Mouse (Mus musculus): ENCODE measurements at regions not wholly inside any gene's neighbourhood (a gene's known extent, or its start where the extent isn't known, plus 50 kb on each side); places are given as distances from the start of the nearest gene placed in this dataset.

DNA sequence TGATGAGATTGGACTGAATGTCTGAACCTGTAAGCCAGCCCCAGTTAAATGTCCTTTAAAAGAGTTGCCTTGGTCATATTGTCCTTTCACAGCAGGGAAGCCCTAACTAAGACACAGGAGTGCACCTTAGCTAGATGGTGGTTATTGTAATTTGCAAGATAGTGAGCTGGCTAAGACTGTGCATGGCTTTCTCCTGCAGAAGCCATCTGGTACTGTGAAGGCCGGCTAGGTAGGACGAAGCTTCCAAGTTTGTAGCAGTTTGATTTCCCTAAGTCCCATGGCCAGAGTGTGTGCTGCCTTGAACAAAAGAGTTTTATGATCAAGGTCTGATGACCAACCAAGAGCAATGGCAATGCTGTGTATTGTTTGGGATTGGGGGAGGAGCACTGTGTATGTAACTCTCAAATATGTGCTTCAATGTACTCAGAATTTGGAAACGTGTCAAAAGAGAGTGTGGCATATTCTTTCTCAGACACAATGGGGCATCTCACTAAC lies 356.6 kb upstream of the Mmadhc start:
- no peak overlapping the region for H3K4me2 ChIP-seq (replicated peaks; ENCODE audit: low read depth, low read length)
- no peak for ATAC-seq
- H3K9ac ChIP-seq (replicated peaks; ENCODE audit: low read depth): no peak overlapping the region
- H3K4me3 ChIP-seq (ENCODE audit: low read depth, low read length): no peak overlapping the region
- DNase-seq (ENCODE audit: low spot score): no peak
- 83% methylated on average over 3 of the region's 3 CpGs for WGBS
- no peak overlapping the region for H3K27ac ChIP-seq (ENCODE audit: low read length)
- no peaks in the 10 kb centered on the region for H3K36me3 ChIP-seq (ENCODE audit: insufficient read depth, low read length)
- H3K27me3 ChIP-seq (replicated peaks; ENCODE audit: insufficient read depth, low read length): no peaks in the 10 kb centered on the region
- H3K9me3 ChIP-seq (ENCODE audit: low read length): no peaks in the 10 kb centered on the region
- H3K4me1 ChIP-seq (ENCODE audit: insufficient read depth, low read depth, low read length): no peaks in the 10 kb centered on the region
- TF ChIP-seq CTCF (IDR thresholded peaks at IDR 0.05) (no peak), EP300 (IDR thresholded peaks at IDR 0.05) (no peak)

DNA sequence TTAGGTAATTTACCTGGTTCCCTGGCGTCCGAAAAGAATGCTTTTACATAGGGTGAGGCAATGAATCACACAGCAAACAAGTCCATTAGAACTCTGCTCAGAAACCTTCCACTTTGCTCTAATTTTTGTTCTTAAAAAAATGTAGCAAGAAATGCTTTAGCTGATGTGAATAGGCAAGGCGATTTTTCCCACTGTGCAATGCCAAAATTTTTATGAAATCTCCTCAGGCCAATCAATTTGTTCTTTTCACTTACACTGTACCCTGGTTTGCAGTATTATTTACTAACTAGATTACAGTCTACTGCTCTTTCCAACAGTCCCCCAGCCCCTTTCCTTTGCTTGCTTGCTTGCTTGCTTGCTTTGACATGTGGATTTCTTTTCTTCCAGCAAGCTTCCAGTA lies 353.1 kb upstream of the Mmadhc start:
- Histone ChIP-seq H3K36me3 (ENCODE audit: insufficient read depth, low read length) (no peaks in the 10 kb centered on the region), H3K9me3 (ENCODE audit: low read length) (no peaks in the 10 kb centered on the region), H3K9ac (replicated peaks; ENCODE audit: low read depth) (no peak overlapping the region), H3K4me1 (ENCODE audit: insufficient read depth, low read depth, low read length) (no peaks in the 10 kb centered on the region), H3K4me2 (replicated peaks; ENCODE audit: low read depth, low read length) (no peak overlapping the region), H3K27me3 (replicated peaks; ENCODE audit: insufficient read depth, low read length) (no peaks in the 10 kb centered on the region), H3K4me3 (ENCODE audit: low read depth, low read length) (no peak overlapping the region), H3K27ac (ENCODE audit: low read length) (no peak overlapping the region)
- DNase-seq (ENCODE audit: low spot score) (peak; percentile 26), ATAC-seq (no peak)
- no peak for TF ChIP-seq EP300 (IDR thresholded peaks at IDR 0.05)
- no peak for TF ChIP-seq CTCF (IDR thresholded peaks at IDR 0.05)
- WGBS: 58% methylated on average over 3 of the region's 3 CpGs

DNA sequence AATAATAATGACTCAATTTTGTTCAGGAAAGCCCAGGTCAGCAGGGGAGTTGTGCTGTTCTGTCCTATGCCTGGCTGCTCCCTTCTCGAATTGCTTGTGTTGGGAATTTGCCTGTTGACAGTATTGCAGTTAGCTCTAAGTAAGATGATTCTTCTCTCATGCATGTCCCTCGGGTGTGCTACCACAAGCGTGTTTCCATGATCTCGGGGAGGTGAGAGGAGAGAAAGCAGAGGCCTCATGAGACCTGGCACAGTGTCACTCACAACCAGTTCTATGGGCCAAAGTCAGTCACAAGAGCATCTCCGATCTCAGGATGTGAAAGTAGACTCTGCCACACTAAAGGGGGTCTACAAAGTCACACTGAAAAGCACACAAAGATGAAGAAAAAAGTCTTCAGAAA lies 346.6 kb upstream of the Mmadhc start:
- DNase-seq (ENCODE audit: low spot score) (no peak), ATAC-seq (no peak)
- no peak overlapping the region for H3K4me3 ChIP-seq (ENCODE audit: low read depth, low read length)
- no peak overlapping the region for H3K27ac ChIP-seq (ENCODE audit: low read length)
- no peak overlapping the region for H3K9ac ChIP-seq (replicated peaks; ENCODE audit: low read depth)
- no peaks in the 10 kb centered on the region for H3K36me3 ChIP-seq (ENCODE audit: insufficient read depth, low read length)
- H3K4me2 ChIP-seq (replicated peaks; ENCODE audit: low read depth, low read length): no peak overlapping the region
- TF ChIP-seq CTCF (IDR thresholded peaks at IDR 0.05): no peak
- no peak for TF ChIP-seq EP300 (IDR thresholded peaks at IDR 0.05)
- no peaks in the 10 kb centered on the region for H3K27me3 ChIP-seq (replicated peaks; ENCODE audit: insufficient read depth, low read length)
- no peaks in the 10 kb centered on the region for H3K4me1 ChIP-seq (ENCODE audit: insufficient read depth, low read depth, low read length)
- 75% methylated on average over 5 of the region's 5 CpGs for WGBS
- H3K9me3 ChIP-seq (ENCODE audit: low read length): no peaks in the 10 kb centered on the region

DNA sequence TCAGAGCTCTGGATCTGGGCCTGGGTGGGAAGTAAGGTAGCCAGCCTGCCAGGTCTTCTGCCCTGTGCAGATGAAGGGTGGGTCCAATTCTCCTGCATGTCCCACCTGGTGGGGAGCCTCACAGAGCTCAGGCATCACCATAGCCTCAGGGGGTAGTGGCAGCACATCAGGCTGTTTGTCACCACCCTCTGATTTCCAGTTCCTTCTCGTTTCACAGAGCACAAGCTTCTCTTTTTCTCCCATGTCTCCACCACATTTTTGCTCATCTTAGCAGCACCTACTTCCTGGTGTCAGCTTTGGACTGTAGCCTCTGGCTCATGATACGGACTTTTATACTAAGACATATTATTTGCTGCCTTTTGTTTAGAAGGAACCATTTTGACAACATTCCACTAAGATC lies 345.6 kb upstream of the Mmadhc start:
- ATAC-seq (no peak), DNase-seq (ENCODE audit: low spot score) (no peak)
- 61% methylated on average over 2 of the region's 2 CpGs for WGBS

DNA sequence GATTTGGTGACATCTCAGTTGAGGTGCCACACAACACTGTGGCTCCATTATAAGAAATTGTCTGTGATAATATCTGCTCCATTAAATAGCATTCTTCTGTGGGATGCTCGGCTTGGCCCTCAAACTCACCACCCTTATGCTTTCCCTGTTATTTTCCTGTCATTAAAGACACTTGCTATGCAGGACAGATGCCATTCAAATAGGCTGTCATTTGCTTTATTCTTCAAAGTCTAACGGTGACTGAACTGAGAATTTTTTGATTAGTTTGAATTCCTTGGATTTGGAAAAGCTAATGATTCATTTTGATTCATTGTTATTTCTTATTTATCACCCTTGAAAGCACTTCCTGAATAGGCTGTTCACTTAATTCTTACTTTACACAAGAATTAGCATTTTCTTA lies 339.3 kb upstream of the Mmadhc start:
- Histone ChIP-seq H3K9me3 (ENCODE audit: low read length) (no peaks in the 10 kb centered on the region), H3K36me3 (ENCODE audit: insufficient read depth, low read length) (no peaks in the 10 kb centered on the region), H3K4me2 (replicated peaks; ENCODE audit: low read depth, low read length) (no peak overlapping the region), H3K9ac (replicated peaks; ENCODE audit: low read depth) (no peak overlapping the region), H3K27ac (ENCODE audit: low read length) (no peak overlapping the region), H3K4me1 (ENCODE audit: insufficient read depth, low read depth, low read length) (no peaks in the 10 kb centered on the region), H3K27me3 (replicated peaks; ENCODE audit: insufficient read depth, low read length) (no peaks in the 10 kb centered on the region), H3K4me3 (ENCODE audit: low read depth, low read length) (no peak overlapping the region)
- TF ChIP-seq CTCF (IDR thresholded peaks at IDR 0.05) (no peak), EP300 (IDR thresholded peaks at IDR 0.05) (no peak)
- ATAC-seq: no peak
- DNase-seq (ENCODE audit: low spot score): no peak
- WGBS: 72% methylated on average over 2 of the region's 2 CpGs

More for the DNA sequence above, 345.6 kb upstream of the Mmadhc start:
- Histone ChIP-seq H3K9me3 (ENCODE audit: low read length) (no peaks in the 10 kb centered on the region), H3K27me3 (replicated peaks; ENCODE audit: insufficient read depth, low read length) (no peaks in the 10 kb centered on the region), H3K4me3 (ENCODE audit: low read depth, low read length) (no peak overlapping the region), H3K9ac (replicated peaks; ENCODE audit: low read depth) (no peak overlapping the region), H3K27ac (ENCODE audit: low read length) (no peak overlapping the region), H3K4me2 (replicated peaks; ENCODE audit: low read depth, low read length) (no peak overlapping the region), H3K4me1 (ENCODE audit: insufficient read depth, low read depth, low read length) (no peaks in the 10 kb centered on the region), H3K36me3 (ENCODE audit: insufficient read depth, low read length) (no peaks in the 10 kb centered on the region)
- no peak for TF ChIP-seq CTCF (IDR thresholded peaks at IDR 0.05)
- TF ChIP-seq EP300 (IDR thresholded peaks at IDR 0.05): no peak

DNA sequence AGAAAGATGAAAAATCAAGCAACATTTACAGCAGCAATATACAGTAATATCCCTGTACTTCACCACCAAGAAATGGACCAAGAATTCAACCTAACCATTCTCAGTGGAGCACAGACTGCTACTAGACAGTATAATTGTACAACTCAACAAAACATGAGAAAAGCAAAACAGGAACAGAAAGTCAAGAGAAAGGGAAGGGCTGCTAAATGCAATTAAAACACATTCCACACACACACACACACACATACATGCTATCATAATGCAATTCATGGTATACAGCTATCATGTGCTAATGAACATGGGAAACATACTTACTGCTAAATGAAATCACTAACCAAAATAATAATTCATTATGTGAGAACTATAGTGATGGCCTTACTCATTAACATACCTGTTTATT lies 335.2 kb upstream of the Mmadhc start:
- no peak for TF ChIP-seq EP300 (IDR thresholded peaks at IDR 0.05)
- TF ChIP-seq CTCF (IDR thresholded peaks at IDR 0.05): no peak
- Histone ChIP-seq H3K36me3 (ENCODE audit: insufficient read depth, low read length) (no peaks in the 10 kb centered on the region), H3K4me1 (ENCODE audit: insufficient read depth, low read depth, low read length) (no peaks in the 10 kb centered on the region), H3K4me3 (ENCODE audit: low read depth, low read length) (no peak overlapping the region), H3K27ac (ENCODE audit: low read length) (no peak overlapping the region), H3K9ac (replicated peaks; ENCODE audit: low read depth) (no peak overlapping the region), H3K4me2 (replicated peaks; ENCODE audit: low read depth, low read length) (no peak overlapping the region), H3K9me3 (ENCODE audit: low read length) (no peaks in the 10 kb centered on the region), H3K27me3 (replicated peaks; ENCODE audit: insufficient read depth, low read length) (no peaks in the 10 kb centered on the region)
- ATAC-seq: no peak
- no peak for DNase-seq (ENCODE audit: low spot score)

DNA sequence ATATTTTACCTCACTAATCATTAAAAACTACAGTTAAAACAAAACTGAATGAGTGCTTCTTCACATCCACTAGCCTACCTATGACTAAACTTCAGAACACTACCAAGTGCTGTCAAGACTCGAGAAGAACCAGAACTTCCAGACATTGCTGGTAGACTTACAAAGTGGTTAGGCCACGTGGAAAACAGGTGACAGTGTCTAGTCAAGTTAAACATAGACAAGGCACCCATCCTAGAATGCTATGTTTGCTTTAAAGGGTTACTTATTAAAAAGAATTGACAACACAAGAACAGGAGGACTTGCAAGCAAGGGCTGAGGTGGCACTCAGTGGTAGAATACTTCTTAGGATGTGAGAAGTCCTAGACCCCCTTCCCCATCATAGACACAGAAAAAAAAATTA lies 330.9 kb upstream of the Mmadhc start:
- ATAC-seq: no peak
- no peak overlapping the region for H3K9ac ChIP-seq (replicated peaks; ENCODE audit: low read depth)
- H3K4me3 ChIP-seq (ENCODE audit: low read depth, low read length): no peak overlapping the region
- H3K4me2 ChIP-seq (replicated peaks; ENCODE audit: low read depth, low read length): no peak overlapping the region
- TF ChIP-seq EP300 (IDR thresholded peaks at IDR 0.05) (no peak), CTCF (IDR thresholded peaks at IDR 0.05) (no peak)
- H3K36me3 ChIP-seq (ENCODE audit: insufficient read depth, low read length): no peaks in the 10 kb centered on the region
- no peak overlapping the region for H3K27ac ChIP-seq (ENCODE audit: low read length)
- no peaks in the 10 kb centered on the region for H3K9me3 ChIP-seq (ENCODE audit: low read length)
- no peaks in the 10 kb centered on the region for H3K4me1 ChIP-seq (ENCODE audit: insufficient read depth, low read depth, low read length)
- 50% methylated on average over 2 of the region's 2 CpGs for WGBS
- no peaks in the 10 kb centered on the region for H3K27me3 ChIP-seq (replicated peaks; ENCODE audit: insufficient read depth, low read length)
- no peak for DNase-seq (ENCODE audit: low spot score)

Data from lung, postnatal 0 days (tissue).